ENCODE assay signal across 8 mouse cellular contexts in the genomic region with DNA sequence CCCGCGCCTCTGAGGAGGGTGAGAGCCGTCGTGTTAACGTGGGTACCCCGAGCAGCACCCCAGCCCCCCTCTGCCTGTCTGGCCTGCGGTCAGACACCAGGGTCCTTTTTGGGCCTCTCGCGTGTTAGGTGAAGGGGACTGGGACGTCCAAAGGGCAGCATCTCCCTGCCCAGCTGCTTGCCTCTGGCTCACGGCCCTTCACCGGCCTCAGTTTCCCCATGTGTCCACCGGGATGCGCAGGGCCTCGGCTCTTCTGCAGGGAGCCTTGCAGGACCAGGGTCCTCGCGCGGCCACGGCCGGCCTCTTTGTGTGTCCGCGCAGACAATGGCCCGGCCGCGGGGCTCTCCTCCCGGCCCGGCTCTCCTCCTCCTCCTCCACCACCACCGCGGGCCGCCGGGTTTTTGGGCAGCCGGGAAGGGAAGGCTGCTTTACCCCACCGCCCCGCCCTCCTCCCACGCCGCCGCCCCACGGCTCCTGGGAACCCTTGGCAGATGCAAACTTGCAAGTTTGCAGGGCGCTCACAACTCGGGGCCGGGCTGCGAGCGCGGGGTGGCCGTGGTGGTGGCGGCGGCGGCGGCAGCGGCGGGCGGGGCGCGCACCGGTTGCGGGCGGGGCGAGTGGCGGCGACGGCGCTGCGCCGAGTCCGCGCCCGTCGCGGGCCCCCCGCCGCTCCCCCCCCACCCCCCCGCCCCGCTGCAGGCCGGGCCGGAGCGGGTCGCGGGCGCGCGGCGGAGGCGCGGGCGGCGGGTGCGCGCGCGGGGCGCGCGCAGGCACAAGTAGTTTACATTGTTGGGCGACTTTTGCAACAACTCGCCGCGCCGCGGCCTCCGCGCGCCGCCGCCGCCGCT. TPM values are rescaled to one million over a fixed set of nuclear protein-coding genes. Genes with fewer than 3 reads are reported as not detected.
DNase-seq lines count a peak whose midpoint lies in the region; ATAC-seq and TF ChIP-seq lines count a peak whose summit lies in the region.

No protein-coding gene starts in this region.

- peak; percentile 60 for ATAC-seq in forebrain, embryonic 14.5 days
- peak; percentile 70 for ATAC-seq in hindbrain, embryonic 11.5 days (ENCODE audit: low FRiP score)
- peak; percentile 41; the same call in 1 of the 2 replicates for ATAC-seq in megakaryocyte, adult 5-6 weeks (ENCODE audit: poor library complexity, severe bottlenecking)
- ATAC-seq in megakaryocyte progenitor cell, adult 5-6 weeks (replicated peaks; ENCODE audit: poor library complexity): no peak; the same call in 1 of the 2 replicates

- H3K9me3 ChIP-seq in ES-E14 (ENCODE audit: control insufficient read depth, insufficient read depth, low read depth, low read length): no peaks in the 10 kb centered on the region
- no peaks in the 10 kb centered on the region for H3K9me3 ChIP-seq in forebrain, embryonic 14.5 days (replicated peaks; ENCODE audit: control insufficient read depth, low read length)
- no peaks in the 10 kb centered on the region for H3K9me3 ChIP-seq in hindbrain, embryonic 11.5 days (ENCODE audit: control insufficient read depth, low read length)

- peak overlapping the region; percentile 64 for H3K9ac ChIP-seq in ES-E14 (ENCODE audit: insufficient read depth, low read depth, low read length, poor library complexity, severe bottlenecking)
- H3K9ac ChIP-seq in forebrain, embryonic 14.5 days (ENCODE audit: low read length): peak overlapping the region; percentile 89
- H3K9ac ChIP-seq in hindbrain, embryonic 11.5 days (ENCODE audit: low read depth, low read length): peak overlapping the region; percentile 94

- no peaks in the 10 kb centered on the region for H3K36me3 ChIP-seq in ES-E14 (ENCODE audit: control insufficient read depth, insufficient read depth, low read length, poor library complexity, severe bottlenecking)
- H3K36me3 ChIP-seq in forebrain, embryonic 14.5 days (ENCODE audit: control insufficient read depth, insufficient read depth, low read length): no peaks in the 10 kb centered on the region
- no peaks in the 10 kb centered on the region for H3K36me3 ChIP-seq in hindbrain, embryonic 11.5 days (ENCODE audit: control insufficient read depth, insufficient read depth, low read length)

- TF ChIP-seq CTCF in left cerebral cortex, adult 2 months (IDR thresholded peaks at IDR 0.05): no peak

- 0 out of 2 replicates have a peak, but pooled peaks cover 3% of the 10 kb centered on the region for H3K27me3 ChIP-seq in forebrain, embryonic 14.5 days (replicated peaks; ENCODE audit: control insufficient read depth, insufficient read depth, low read length)
- no peaks in the 10 kb centered on the region for H3K27me3 ChIP-seq in hindbrain, embryonic 11.5 days (ENCODE audit: control insufficient read depth, insufficient read depth, low read length)

- peak overlapping the region; percentile 88 for H3K4me2 ChIP-seq in forebrain, embryonic 14.5 days (ENCODE audit: low read length)
- peak overlapping the region; percentile 90 for H3K4me2 ChIP-seq in hindbrain, embryonic 11.5 days (replicated peaks; ENCODE audit: low read depth, low read length)

- H3K4me3 ChIP-seq in ES-E14 (ENCODE audit: insufficient read depth in 1 of 2, low read depth in 1 of 2, low read length in 2 of 2, poor library complexity in 1 of 2, severe bottlenecking in 1 of 2): peak overlapping the region; percentile 90 to 93
- H3K4me3 ChIP-seq in forebrain, embryonic 14.5 days (ENCODE audit: low read depth, low read length): peak overlapping the region; percentile 73
- peak overlapping the region; percentile 90 for H3K4me3 ChIP-seq in hindbrain, embryonic 11.5 days (ENCODE audit: low read depth, low read length)
- peak overlapping the region; percentile 48 for H3K4me3 ChIP-seq in left cerebral cortex, adult 2 months

- 0% methylated on average over 47 of the region's 106 CpGs for WGBS in forebrain, embryonic 14.5 days
- WGBS in hindbrain, embryonic 11.5 days: under 1% methylated on average over 57 of the region's 106 CpGs

- in situ Hi-C loops in ES-E14 (cut with MboI; ENCODE audit: low sequenced_read_pairs in 2 of 2, unreplicated experiment in 2 of 2): no loop called here

- H3K4me1 ChIP-seq in ES-E14 (ENCODE audit: control insufficient read depth in 2 of 2, insufficient read depth in 2 of 2, low read length in 2 of 2, poor library complexity in 1 of 2): peaks cover 3 to 13% of the 10 kb centered on the region in 2 experiments; a peak in 2 of 4 replicates
- H3K4me1 ChIP-seq in forebrain, embryonic 14.5 days (ENCODE audit: control insufficient read depth, insufficient read depth, low read length): peaks cover 33% of the 10 kb centered on the region
- H3K4me1 ChIP-seq in hindbrain, embryonic 11.5 days (replicated peaks; ENCODE audit: control insufficient read depth, insufficient read depth, low read length): peaks cover 29% of the 10 kb centered on the region

- no peak for DNase-seq in ES-E14 (ENCODE audit: low read depth, low spot score)
- DNase-seq in brain, adult 2 months (ENCODE audit: low read depth, low spot score): peak; percentile 38
- peak; percentile 63 for DNase-seq in forebrain, embryonic 14.5 days (ENCODE audit: low spot score)
- DNase-seq in hindbrain, embryonic 11.5 days (ENCODE audit: low spot score): peak; percentile 83
- peak; percentile 60 to 63 for DNase-seq in left cerebral cortex, adult 2 months (ENCODE audit: extremely low spot score in 1 of 2, low spot score in 2 of 2)
- DNase-seq in right cerebral cortex, postnatal 25 days: peak; percentile 53

- intact Hi-C loops in left cerebral cortex, adult 2 months (cut with DNase I): loop anchor here (5.0 kb wide), 1 partner anchor 124 kb away; no protein-coding TSS in a partner anchor

- H3K27ac ChIP-seq in ES-E14 (ENCODE audit: insufficient read depth, low read depth, low read length, poor library complexity, severe bottlenecking): no peak overlapping the region
- peak overlapping the region; percentile 79 for H3K27ac ChIP-seq in forebrain, embryonic 14.5 days (ENCODE audit: low read depth, low read length)
- H3K27ac ChIP-seq in hindbrain, embryonic 11.5 days (ENCODE audit: low read depth, low read length): peak overlapping the region; percentile 94
- peak overlapping the region; percentile 75 for H3K27ac ChIP-seq in left cerebral cortex, adult 2 months

TF ChIP-seq in ES-E14, 5 proteins besides CTCF, POLR2A, EP300 and RAD21:
- TF ChIP-seq MAFK (IDR thresholded peaks at IDR 0.05; ENCODE audit: insufficient read depth, low read depth, low read length): no peak
- TF ChIP-seq CHD2 (IDR thresholded peaks at IDR 0.05; ENCODE audit: low read depth, low read length): no peak
- TF ChIP-seq ZNF384 (IDR thresholded peaks at IDR 0.05; ENCODE audit: low read depth, low read length): no peak
- no peak for TF ChIP-seq ZC3H11A (IDR thresholded peaks at IDR 0.05; ENCODE audit: borderline replicate concordance, low read depth, low read length)
- no peak for TF ChIP-seq HCFC1 (IDR thresholded peaks at IDR 0.05; ENCODE audit: borderline replicate concordance, insufficient read depth, low read length)

RNA-seq across cellular contexts. Expression of a gene that starts 0.5 kb away (rescaled TPM):
- 20.9 and 21.0 TPM in 2 replicates for total RNA-seq in ES-E14 (2012; rRNA removed)
- 2.0 and 2.6 TPM in 2 replicates for polyA plus RNA-seq in forebrain, embryonic 14.5 days (2014; fragmentation: Nextera tagmentation; extraction: Ambion mirVana)
- polyA plus RNA-seq in hindbrain, embryonic 11.5 days (2014; fragmentation: Nextera tagmentation; extraction: Ambion mirVana): 6.5 and 7.6 TPM in 2 replicates
- total RNA-seq in left cerebral cortex, adult 2 months (2021): 10 to 100 TPM; 24.4 to 25.4 TPM
- total RNA-seq in megakaryocyte, adult 5-6 weeks (2015): 15.4 and 16.1 TPM in 2 replicates
- 16.8 and 17.0 TPM in 2 replicates for total RNA-seq in megakaryocyte, adult 5-6 weeks (2017)
- 1.1 and 1.2 TPM in 2 replicates for total RNA-seq in megakaryocyte progenitor cell, adult 5-6 weeks (2015)
- 1.9 and 2.5 TPM in 2 replicates for total RNA-seq in megakaryocyte progenitor cell, adult 5-6 weeks (2017)
